Mouse (Mus musculus): ENCODE data around the gene Fitm2. TPM values are rescaled to one million over a fixed set of nuclear protein-coding genes. Genes with fewer than 3 reads are reported as not detected.

The Fitm2 gene
- 3.9 TPM for polyA plus RNA-seq (2017; shearing (Covaris generic))

GRCm38 (mm10) chr2:163472466-163472851 lies at the start of gene Fitm2:
Gene Fitm2, minus strand, starts transcription at chr2:163472629.

GRCm38 (mm10) chr2:163506300-163507004 lies 34.0 kb upstream of the Fitm2 start, which contains the start of gene Hnf4a:
Gene Hnf4a, plus strand, starts transcription at chr2:163506808.

GRCm38 (mm10) chr2:163492018-163492417 lies 19.6 kb upstream of the Fitm2 start, which contains the start of gene R3hdml:
Gene R3hdml, plus strand, starts transcription at chr2:163492318.

GRCm38 (mm10) chr2:163438246-163438618 lies 34.2 kb downstream of the Fitm2 start, which contains the start of gene Gdap1l1:
Gene Gdap1l1, plus strand, starts transcription at chr2:163438476.

GRCm38 (mm10) chr2:163424597-163424996 lies 47.8 kb downstream of the Fitm2 start, which contains the start of gene Oser1:
Gene Oser1, minus strand, starts transcription at chr2:163424697.

Other genes starting within 250 kb of the Fitm2 start
- not detected for gene Jph2, start 74.6 kb downstream of the Fitm2 start, polyA plus RNA-seq (2017; shearing (Covaris generic))
- 255 TPM for gene Oser1, start 47.9 kb downstream of the Fitm2 start, polyA plus RNA-seq (2017; shearing (Covaris generic))
- not detected for gene Gdap1l1, start 34.2 kb downstream of the Fitm2 start, polyA plus RNA-seq (2017; shearing (Covaris generic))
- not detected for gene R3hdml, start 19.7 kb upstream of the Fitm2 start, polyA plus RNA-seq (2017; shearing (Covaris generic))
- gene Hnf4a, start 34.2 kb upstream of the Fitm2 start, polyA plus RNA-seq (2017; shearing (Covaris generic)), result not detected
- gene Ttpal, start 129.7 kb upstream of the Fitm2 start, polyA plus RNA-seq (2017; shearing (Covaris generic)), result 43.3 TPM
- 397 TPM for gene Serinc3, start 172.5 kb upstream of the Fitm2 start, polyA plus RNA-seq (2017; shearing (Covaris generic))
- gene Pkig, start 185.8 kb upstream of the Fitm2 start, polyA plus RNA-seq (2017; shearing (Covaris generic)), result 1.8 TPM